Mouse (Mus musculus): Measurements from ENCODE around the gene Ott.
"Not testable (repeated sequence)": the region's sequence is repeated elsewhere in the genome, so short reads cannot be mapped to it uniquely, and the experiment has no call there.

The Ott gene

DNA sequence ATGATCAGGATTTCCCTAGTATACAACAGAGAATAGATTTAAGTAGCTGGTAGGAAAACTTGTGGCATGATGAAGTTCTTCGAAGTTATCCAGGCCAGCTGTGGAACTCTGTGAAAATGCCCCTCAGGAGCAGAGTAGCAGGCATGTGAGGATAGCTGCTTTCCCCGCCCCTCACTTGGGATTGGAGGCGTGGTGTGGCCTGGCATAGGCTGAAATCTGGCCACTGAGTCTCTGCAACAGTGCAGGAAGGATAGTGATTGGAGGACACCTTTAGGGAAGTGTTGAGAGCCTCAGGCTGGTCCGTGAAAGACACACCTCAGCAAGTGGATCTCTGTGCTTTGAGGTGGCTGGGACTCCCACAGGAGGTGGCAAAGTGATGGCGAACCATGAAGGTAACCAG, at the start of gene Ott:
Gene Ott (plus strand): TSS at position 301 of the 400 bp plus-strand sequence.
- not testable (repeated sequence) for DNase-seq

Data from kidney, adult 9 months (tissue).